Mouse (Mus musculus): ENCODE results near the gene Mgmt.

The Mgmt gene

DNA sequence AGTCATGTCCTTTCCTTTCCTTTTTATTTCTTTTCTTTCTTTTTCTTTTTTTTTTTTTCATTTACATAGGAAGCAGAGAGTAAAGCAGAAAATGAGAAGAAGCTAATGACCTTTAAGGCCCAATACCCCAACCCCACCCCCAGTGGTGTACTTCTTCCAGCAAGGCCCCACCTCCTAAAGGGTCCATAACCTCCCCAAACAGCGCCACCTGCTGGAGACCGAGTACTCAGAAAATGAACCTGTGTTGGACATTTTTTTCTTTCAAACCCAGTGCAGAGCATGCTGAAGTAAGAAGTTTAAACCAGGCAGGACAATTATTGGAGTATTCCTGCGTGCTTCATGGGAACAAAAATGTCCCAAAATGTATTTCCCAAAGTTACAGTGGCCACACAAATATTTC is 166.1 kb downstream of the Mgmt start:
- no peak for DNase-seq (ENCODE audit: low read depth, low spot score)

DNA sequence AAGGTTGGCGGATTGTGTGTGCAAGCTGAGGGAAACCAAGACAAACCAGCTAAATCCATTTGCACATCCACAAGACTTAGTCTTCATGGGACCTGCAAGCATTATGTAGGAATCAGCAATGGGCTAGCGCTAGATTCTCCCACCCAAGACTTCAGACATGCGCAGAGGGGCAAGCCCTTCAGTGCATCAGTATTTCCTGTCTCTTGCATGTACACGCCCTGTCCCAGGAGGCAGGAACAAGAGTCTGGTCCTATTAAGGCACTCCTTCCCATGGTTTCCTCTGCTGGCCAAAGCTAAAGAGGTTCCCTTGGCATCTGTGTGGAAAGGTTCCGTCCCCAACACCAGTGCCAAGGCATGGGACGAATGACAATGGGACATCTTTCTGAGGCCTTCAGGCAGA is 166.7 kb downstream of the Mgmt start:
- DNase-seq (ENCODE audit: low read depth, low spot score), result no peak

DNA sequence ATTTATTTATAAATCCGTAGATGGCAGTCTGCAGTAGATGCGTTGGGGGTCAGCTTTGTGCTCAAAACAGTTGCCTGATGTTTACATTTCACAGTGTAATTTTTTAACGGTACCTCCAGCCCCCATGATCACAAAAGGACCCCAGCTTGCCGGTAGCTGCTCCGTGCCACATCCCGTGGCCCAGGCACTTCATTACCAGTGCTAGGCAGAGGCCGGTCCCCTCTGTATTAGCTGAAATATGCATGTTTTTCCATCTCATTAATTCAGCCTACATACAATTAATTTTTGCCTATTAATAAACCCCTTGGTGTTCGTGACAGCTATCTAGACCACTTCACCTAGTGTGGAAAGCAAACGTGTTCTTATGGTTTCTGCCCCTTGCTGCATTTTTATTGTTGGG is 169.8 kb downstream of the Mgmt start:
- DNase-seq (ENCODE audit: low read depth, low spot score), result no peak

DNA sequence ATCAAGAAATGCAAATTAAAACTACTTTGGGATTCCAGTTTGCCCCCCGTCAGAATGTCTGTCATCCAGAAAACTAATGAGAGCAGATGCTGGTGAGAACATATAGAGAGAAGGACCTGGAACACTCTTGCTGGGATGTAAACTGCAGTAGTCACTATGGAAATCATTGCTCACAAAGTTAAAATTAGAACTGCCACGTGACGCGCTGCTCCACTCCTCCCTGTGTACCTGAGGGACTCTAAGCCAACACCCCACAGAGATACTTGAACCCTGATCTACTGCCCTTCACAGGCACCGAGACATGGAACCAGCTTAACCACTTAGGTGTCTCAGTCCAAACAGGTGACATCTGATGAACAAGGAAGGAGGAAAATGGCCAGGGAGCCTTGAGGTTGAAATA is 171.0 kb downstream of the Mgmt start:
- DNase-seq (ENCODE audit: low read depth, low spot score), result no peak

DNA sequence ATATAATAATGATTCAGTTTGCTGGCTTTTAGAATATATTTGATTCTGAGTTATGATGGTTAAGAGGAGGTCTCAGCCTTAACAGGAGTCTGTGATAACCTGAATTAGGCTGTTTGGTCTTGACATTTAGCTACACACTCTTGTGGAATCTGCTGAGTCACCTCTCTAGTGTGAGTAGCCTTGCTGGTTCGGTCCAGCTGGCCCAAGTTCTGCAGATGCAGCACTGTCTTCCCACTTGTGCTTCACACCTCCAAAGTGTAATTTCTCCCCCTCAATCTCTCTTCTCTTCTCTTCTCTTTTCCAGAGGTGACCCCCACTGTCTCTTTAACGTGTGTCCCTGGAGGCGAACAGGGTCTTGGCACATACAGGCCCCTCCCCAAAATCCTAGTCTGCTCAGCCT is 171.8 kb downstream of the Mgmt start:
- no peak for DNase-seq (ENCODE audit: low read depth, low spot score)

DNA sequence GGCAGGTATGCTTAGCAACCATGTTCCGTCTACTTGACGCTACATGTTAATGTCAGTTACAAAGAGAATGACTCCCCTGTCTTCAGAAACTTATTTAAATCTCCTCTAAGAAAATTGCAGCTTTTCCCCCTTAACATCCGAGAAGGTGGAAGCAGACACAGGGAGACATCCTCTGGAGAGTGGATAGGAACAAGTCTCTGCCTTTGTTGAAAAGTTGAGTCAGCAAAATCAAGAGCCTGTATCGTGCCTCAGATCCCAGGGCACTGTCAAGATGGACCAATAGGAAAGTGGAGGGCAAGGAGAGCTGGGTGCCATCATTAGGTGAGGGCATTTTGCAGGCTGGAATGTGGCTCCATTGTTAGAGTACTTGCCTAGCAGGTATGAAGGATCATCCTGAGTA is 172.6 kb downstream of the Mgmt start:
- DNase-seq (ENCODE audit: low read depth, low spot score), result no peak

DNA sequence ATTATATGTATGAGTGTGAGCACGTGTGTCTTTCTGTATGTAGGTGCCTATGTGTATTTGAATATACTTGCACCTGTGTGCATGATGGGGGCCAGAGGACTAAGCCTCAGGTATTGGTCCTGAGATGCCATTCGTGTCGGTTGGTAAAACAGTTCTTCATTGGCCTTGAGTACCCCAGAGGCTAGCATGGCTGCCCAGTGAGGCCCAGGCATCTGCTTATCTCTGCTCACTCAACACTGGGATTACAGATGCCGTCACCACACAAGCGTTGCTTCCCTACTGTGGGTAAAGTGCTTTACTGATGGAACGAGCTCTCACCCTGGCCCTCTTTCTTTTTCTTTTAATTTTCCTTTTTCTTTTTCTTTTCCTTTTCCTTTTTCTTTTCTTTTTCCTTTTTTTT is 173.3 kb downstream of the Mgmt start:
- DNase-seq (ENCODE audit: low read depth, low spot score), result no peak

DNA sequence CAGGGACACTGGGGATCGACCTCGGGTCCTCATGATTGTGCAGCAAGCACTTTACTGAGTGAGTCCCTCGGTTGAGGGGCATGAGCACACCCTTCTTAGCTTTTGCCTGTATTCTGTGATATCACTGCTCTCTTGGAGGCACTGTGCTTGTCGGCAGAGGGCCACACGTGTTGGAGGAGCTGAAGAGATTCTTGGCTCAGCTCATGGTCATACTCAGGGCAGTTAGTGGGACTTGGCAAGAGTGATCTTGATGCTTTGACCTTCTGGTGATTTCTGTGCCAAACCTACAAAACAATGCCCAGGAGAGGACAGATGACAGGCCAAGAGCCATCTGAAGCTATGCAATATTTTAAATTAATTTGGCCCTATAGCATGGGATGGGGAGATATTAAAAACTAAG is 174.4 kb downstream of the Mgmt start:
- DNase-seq (ENCODE audit: low read depth, low spot score), result no peak

DNA sequence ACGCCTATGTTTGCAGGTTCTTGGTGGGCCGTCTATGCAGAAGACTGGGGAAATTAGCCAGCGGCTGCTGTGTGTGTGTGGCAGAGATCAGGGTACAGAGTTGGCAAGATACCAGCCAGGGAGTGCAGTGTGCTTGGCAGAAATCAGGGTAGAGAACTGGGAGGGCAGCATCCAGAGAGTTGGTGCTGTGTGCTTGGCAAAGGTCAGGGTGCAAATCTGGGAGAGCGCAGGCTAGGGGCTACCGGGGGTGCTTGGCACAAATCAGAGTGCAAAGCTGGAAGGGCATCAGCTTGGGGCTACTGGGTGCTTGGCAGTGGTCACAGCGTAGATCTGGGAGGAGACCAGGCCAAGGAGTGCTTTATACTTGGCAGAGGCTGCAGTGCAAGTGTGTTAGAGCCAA is 175.4 kb downstream of the Mgmt start:
- no peak for DNase-seq (ENCODE audit: low read depth, low spot score)

DNA sequence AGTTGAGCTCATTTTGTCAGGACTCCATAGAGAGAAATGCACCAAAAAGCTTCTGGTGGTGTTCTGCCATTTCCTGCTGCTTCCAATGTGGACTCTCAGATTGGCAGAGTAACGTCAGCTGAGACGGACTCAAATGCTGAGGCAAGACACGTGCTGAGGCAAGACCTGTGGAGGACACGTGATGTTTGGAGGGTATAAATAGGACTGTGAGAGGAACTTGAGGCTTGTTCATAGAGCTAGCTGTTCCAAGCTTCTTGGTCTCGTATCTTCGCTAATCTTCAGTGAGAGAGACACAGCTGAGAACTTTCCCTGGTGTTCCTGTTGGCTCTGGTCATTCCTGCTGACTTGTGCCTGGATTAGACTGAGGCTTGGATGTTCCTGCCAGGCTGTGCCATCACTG is 176.9 kb downstream of the Mgmt start:
- no peak for DNase-seq (ENCODE audit: low read depth, low spot score)

DNA sequence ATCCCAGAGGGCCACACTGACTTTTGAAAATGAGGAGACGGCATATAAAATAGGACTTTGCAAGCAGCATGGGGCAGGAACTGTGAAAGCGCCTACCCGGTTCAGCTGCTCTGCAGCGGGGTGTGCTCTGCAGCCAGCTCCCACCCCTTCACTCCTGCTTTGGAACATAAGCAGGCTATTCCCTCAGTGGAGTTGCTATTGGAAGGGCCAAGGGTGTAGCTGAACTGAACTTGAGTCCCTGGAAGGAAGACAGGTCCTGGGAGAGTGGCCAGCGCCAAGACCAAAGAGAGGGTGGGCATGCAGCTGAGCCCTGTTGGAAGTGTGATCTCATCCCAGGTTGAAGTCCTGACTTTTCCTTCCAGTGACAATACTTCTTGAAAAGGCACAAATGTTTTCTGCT is 179.5 kb downstream of the Mgmt start:
- no peak for DNase-seq (ENCODE audit: low read depth, low spot score)

DNA sequence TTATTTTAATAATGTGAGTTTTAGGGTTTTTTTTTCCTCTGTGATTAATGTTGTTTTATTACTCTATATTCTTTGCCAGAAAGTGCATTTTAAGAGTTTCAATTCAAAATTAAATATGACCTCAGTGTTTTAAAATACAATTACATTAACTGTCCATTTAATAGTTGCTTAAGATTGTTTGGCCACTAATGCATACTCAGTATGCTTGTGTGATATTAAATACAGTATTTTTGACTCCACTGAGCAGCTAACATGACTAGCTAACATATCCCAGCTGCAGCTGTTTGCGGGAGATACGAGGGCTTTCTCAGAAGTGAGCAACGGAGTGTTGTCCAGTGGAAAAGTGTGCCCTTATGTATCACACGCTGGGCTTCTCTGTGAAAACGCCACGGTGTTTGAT is 179.9 kb downstream of the Mgmt start:
- no peak for DNase-seq (ENCODE audit: low read depth, low spot score)

DNA sequence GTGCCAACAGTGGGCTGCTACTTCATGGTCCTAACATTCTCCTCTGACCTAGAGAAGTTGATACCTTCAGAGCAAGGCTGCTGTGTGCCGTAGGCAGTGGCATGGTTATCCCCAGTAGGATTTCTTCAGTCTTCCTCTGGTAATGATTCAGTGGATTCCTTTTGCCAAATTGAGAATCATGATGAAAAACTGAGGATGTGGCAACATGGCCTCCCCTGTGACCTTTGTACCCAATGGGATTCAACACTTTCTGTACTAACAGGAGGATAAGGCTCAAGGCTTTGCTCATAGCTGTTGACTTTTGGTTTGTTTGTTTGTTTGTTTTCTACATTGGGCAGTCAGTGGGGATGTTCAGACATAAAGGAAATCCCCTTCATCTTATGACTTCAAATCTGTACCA is 180.9 kb downstream of the Mgmt start:
- no peak for DNase-seq (ENCODE audit: low read depth, low spot score)

DNA sequence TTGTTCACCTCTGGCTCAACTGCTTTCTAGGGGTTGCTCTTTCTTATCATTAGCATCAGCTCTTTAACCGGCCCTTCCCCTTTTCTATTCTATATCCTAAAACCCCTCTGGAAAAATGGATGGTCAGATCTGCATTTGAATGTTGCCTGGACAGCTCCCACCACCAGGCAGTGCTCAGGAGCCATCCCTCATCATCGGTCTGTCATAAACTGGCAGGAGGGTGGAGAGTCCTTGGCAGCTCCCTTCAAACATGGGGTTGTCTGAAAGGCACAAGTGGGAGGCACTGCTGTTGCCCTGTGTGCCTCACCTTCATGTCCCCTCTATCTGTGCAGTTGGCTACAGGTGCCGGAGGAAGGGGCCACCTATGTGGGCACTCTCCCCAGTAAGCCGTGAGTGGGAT is 185.8 kb downstream of the Mgmt start:
- no peak for DNase-seq (ENCODE audit: low read depth, low spot score)

DNA sequence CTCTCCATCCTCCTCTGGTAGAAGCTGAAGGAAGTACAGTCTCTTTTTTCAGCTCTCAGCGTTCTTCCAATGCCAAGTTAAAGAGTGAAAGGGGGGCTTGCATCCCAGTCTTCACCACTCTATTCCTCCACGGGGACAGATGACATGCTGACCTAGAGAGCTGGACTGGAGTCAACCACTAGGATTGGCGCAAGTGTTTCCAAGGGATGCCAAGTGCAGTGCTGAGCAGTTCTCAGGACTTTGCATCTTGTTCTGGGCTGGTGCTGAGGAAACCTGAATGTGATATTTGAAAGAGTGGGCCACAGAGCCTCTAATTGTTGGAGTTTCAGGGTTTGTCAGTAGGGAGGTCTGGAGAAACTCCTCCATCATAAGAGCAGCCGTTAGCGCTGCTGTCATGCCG is 187.8 kb downstream of the Mgmt start:
- no peak for DNase-seq (ENCODE audit: low read depth, low spot score)

DNA sequence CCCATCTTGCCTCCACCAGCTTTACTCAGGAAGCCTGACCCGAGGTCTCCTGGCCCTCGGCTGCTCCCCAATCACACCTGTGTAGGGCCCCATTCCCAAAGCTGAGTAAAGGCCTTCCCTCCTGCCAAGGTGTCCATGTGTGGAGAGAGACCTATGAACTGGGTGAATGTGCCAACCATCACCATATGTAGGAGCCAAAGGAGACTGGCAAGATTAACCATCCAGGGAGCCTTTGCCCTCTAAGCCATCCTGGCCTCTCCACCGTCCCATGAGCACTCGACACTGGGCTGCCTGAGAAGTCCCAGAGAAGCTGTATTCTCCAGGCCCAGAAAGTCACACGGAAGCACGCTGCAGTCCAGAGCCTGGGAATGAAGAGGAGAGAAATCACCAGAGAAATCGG is 190.2 kb downstream of the Mgmt start:
- no peak for DNase-seq (ENCODE audit: low read depth, low spot score)

DNA sequence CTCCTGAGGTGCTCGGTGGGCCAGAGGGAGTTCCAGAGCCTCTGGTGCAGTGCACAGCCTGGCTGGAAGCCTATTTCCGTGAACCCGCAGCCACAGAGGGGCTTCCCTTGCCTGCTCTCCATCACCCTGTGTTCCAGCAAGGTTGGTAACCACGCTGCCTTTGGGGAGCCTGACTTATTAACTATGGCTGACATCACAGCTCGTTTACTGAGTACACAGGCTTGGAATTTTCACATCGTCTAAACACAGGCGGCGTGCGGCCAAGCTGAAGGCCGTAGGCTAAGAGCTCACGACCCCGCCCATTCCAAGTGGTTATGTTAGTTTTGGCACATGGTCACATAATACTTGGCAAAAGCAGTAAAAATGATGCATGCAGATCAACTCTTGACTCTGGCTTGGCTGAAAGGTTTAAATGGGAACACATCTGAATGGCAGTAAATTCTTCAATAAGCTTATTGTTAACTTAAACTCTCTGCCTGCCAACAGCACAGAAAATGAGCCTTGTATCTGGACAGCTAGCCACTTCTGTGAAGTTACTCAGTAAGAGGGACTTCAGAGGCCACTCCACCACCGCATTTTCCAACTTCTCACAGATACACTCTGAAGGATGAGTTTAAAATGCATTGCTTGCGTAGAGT is 191.7 kb downstream of the Mgmt start:
- DNase-seq (ENCODE audit: low read depth, low spot score), result no peak

DNA sequence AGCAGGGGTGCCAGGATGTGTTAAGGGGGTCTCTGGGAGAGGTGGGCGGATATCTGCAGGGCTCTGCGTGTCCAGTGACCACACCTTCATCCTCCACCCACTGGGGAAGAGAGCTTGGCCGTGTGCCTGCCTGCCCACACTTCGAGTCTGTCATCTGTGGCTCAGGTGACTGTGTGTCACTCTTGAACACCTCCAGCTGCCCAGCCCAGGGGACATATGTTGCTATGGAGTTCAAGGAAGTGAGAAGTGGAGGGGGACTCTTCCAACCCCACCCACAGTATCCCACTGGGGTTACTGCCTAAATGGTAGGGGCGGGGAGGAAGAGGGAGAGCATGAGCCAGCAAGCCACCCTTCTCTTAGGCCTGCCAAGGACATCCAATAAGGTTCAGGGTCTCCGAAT is 192.7 kb downstream of the Mgmt start:
- no peak for DNase-seq (ENCODE audit: low read depth, low spot score)

DNA sequence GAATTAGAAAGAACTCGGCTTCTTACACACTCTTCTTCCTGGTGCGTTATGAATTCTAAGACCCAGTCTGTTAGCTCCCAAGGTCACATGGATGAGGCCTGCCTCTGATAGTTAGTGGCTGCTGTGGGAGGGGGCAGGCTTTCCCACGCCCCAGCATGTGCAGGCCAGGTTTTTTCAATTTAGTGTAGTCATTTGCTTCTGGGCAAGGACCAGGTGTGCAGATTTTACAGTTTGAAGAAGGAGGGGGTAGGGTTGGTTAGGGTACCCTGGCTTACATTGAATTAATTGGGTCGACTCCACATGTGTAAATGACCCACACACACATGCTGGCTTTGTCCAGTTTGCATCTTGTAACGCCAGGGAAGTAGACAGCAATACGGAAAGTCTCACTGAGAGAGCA is 193.7 kb downstream of the Mgmt start:
- no peak for DNase-seq (ENCODE audit: low read depth, low spot score)

DNA sequence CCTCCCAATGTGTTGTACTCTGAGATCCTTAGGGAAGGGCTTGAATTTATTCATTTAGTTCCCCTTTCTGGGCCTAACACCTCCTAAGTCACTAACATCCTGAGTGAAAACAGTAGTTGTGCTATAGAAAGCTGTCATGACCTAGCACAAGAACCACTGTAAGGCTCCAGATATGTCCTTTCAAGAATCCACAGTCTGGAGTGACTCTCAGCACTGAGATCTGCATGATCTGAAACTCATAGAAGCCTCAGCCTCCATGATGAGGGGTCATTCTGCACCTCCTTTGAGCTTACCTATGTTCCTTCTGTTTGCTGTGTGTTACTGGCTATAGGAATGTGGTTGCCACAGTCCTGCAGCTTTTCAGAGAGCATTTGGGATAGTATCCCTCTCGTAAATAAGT is 200.1 kb downstream of the Mgmt start:
- DNase-seq (ENCODE audit: low read depth, low spot score), result no peak

DNA sequence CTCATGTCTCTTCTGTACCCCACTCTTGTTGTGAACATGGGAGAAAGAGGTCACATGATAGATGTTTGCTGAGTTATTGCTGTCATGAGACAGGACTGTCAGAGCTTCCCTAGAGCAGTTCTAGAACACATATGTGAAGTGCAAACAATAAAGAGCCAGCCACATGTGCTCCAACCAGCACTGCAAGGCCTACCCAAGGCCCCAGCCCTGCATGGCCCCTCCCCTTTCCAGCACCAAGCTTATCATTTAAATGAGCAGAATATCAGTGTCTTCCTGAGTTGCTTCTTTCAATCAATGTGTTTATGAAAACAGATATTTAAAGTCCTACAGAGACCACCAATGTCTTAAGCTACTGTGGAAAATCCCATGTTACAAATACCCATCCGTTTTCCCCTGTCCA is 201.3 kb downstream of the Mgmt start:
- no peak for DNase-seq (ENCODE audit: low read depth, low spot score)

DNA sequence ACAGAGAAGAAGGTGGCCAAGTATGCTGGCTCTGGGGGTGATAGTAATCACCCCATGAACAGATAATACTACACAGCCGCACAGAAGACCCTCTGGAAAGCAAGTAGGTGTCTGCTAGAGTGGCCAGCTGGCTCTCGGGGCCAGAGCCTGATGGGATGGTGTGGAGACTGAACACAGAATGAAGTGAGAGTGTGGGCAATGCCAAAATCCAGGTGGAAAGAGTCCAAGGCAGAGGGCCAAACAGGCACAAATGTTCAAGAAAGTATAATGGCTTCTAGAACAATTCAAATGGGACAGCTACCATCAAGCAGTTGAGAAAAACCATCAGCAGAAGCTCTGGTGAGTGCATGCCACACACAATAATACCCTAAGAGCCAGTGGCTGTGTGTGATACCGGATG is 205.4 kb downstream of the Mgmt start:
- DNase-seq (ENCODE audit: low read depth, low spot score), result no peak

DNA sequence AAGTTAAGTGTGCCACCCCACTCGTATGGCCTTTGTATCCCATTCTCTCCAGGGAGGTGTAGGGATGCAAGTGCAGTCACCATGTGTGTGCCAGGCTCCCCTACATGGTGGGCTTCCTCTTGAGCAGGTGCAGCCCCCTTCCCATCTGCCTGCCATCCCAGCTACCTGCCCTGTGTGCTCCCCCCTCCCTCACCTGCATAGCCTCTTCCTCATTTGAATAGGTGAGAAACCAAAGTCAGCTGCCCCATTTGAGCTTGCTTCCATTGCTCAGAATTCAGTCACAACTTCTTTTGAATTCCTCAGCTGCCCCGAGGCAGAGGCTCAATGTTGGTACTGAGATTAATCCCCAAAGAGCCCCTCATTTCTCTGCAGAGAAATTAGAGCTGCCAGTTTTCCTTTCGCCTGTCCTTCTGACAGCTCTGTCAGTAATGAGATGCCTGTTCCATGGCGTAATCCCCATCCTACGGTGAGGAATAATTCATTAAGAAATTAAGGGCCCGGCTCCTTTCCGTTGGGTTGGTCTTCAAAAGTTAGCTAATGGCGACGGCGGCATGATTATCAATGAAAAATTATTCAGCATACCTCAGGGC is 208.3 kb downstream of the Mgmt start:
- DNase-seq (ENCODE audit: low read depth, low spot score), result no peak

DNA sequence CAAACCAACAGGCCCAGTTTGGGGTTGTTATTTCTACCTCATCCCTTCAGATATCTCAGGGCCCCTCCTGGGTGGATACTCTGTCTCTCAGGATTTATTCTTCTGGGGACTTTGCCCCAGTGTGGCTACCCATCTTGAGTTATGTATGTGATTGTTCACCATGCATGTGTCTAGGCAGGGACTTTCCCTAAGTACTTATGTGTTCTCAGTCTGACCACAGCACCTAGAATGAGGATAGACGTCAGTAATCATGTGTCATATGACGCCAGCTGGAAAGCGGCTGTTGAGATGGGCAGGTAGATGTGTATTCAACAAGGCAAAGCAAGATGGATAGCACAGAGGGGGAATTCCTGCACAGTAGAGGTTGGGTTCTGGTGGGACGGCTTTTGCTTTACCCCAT is 217.7 kb downstream of the Mgmt start:
- DNase-seq (ENCODE audit: low read depth, low spot score), result no peak

Data from brain, embryonic 18.5 days (tissue).